Mouse (Mus musculus) adipocyte (in vitro differentiated cells): ENCODE data around the gene Ube3c.
"Not testable (repeated sequence)": the region's sequence is repeated elsewhere in the genome, so short reads cannot be mapped to it uniquely, and the experiment has no call there.

ENCODE experiments used
- DNase-seq: peaks from one replicate; pipeline ENCODE4 v3.0.0-alpha.2; 2016; ENCODE audit warnings: low spot score

Gene Ube3c

GRCm38 (mm10) chr5:29568848-29569377 lies at the start of gene Ube3c:
Gene Ube3c (plus strand): TSS chr5:29569242.
- DNase-seq = peak; percentile 96

GRCm38 (mm10) chr5:29560111-29560510 lies 8.9 kb upstream of the Ube3c start:
- peak; percentile 28 for DNase-seq

- no peak for DNase-seq
Observed at GRCm38 (mm10) chr5:29560667-29561066, 8.4 kb upstream of the Ube3c start.

GRCm38 (mm10) chr5:29569378-29570280 lies 587 bp downstream of the Ube3c start:
- no peak for DNase-seq

- not testable (repeated sequence) for DNase-seq
Observed at GRCm38 (mm10) chr5:29574286-29574685, 5.2 kb downstream of the Ube3c start.

GRCm38 (mm10) chr5:29575085-29575484 lies 6.0 kb downstream of the Ube3c start:
- DNase-seq = no peak

- DNase-seq = no peak
Observed at GRCm38 (mm10) chr5:29577795-29578631, 9.0 kb downstream of the Ube3c start.

- DNase-seq = no peak
Observed at GRCm38 (mm10) chr5:29583880-29584595, 15.0 kb downstream of the Ube3c start.

GRCm38 (mm10) chr5:29592161-29592560 lies 23.1 kb downstream of the Ube3c start:
- not testable (repeated sequence) for DNase-seq

- DNase-seq = no peak
Observed at GRCm38 (mm10) chr5:29606546-29606945, 37.5 kb downstream of the Ube3c start.

- DNase-seq = no peak
Observed at GRCm38 (mm10) chr5:29625610-29626009, 56.6 kb downstream of the Ube3c start.

- DNase-seq = no peak
Observed at GRCm38 (mm10) chr5:29629941-29630340, 60.9 kb downstream of the Ube3c start.

GRCm38 (mm10) chr5:29631711-29632110 lies 62.7 kb downstream of the Ube3c start:
- no peak for DNase-seq

- DNase-seq = no peak
Observed at GRCm38 (mm10) chr5:29636298-29636697, 67.3 kb downstream of the Ube3c start.

GRCm38 (mm10) chr5:29636884-29637283 lies 67.8 kb downstream of the Ube3c start:
- DNase-seq = peak; percentile 25

- peak; percentile 56 for DNase-seq
Observed at GRCm38 (mm10) chr5:29641124-29641884, 72.3 kb downstream of the Ube3c start.

- DNase-seq = no peak
Observed at GRCm38 (mm10) chr5:29651696-29652095, 82.7 kb downstream of the Ube3c start.

- DNase-seq = no peak
Observed at GRCm38 (mm10) chr5:29657590-29658339, 88.7 kb downstream of the Ube3c start.

GRCm38 (mm10) chr5:29661246-29661645 lies 92.2 kb downstream of the Ube3c start:
- DNase-seq = not testable (repeated sequence)

- DNase-seq = no peak
Observed at GRCm38 (mm10) chr5:29665391-29665790, 96.3 kb downstream of the Ube3c start.
